Mouse (Mus musculus) activated CD4-positive, CD25-positive, alpha-beta regulatory T cell, adult 4 months (primary cell): ENCODE data around the gene Chd3. TPM values are rescaled to one million over a fixed set of nuclear protein-coding genes. Genes with fewer than 3 reads are reported as not detected.

Experiments
- ATAC-seq: one replicate; pipeline ENCODE4 v1.8.0; 2017
- polyA plus RNA-seq, 2 experiments: library from polyadenylated mRNA; unstranded; fragments of 100-300 nt; shearing (Covaris generic); gene quantifications; one replicate each; pipeline ENCODE4 v1.2.1; 2017

Gene Chd3
- polyA plus RNA-seq, 2 experiments from 2014 or later, result 58.7 to 62.7 TPM

GRCm38 (mm10) chr11:69364376-69364775 lies 4.8 kb downstream of the Chd3 start:
- no peak for ATAC-seq

GRCm38 (mm10) chr11:69362479-69362878 lies 6.7 kb downstream of the Chd3 start:
- no peak for ATAC-seq

- no peak for ATAC-seq
These were observed 7.2 kb downstream of the Chd3 start for GRCm38 (mm10) chr11:69362021-69362420.

GRCm38 (mm10) chr11:69357690-69358089 lies 11.5 kb downstream of the Chd3 start:
- ATAC-seq, result no peak

- ATAC-seq, result no peak
These were observed 12.7 kb downstream of the Chd3 start for GRCm38 (mm10) chr11:69356544-69356943.

- ATAC-seq, result no peak
These were observed 22.8 kb downstream of the Chd3 start for GRCm38 (mm10) chr11:69346441-69346840.

GRCm38 (mm10) chr11:69340161-69341131 lies 28.8 kb downstream of the Chd3 start, which contains the start of gene Rnf227:
Rnf227 (plus strand) TSS chr11:69340461.
- ATAC-seq, result peak; percentile 80

GRCm38 (mm10) chr11:69334796-69335195 lies 34.4 kb downstream of the Chd3 start:
- ATAC-seq, result no peak

GRCm38 (mm10) chr11:69333922-69334321 lies 35.3 kb downstream of the Chd3 start:
- no peak for ATAC-seq

GRCm38 (mm10) chr11:69332713-69333253 lies 36.4 kb downstream of the Chd3 start:
- ATAC-seq, result no peak

- ATAC-seq, result peak; percentile 75
These were observed 37.2 kb downstream of the Chd3 start for GRCm38 (mm10) chr11:69331929-69332405.

- ATAC-seq, result no peak
These were observed 38.1 kb downstream of the Chd3 start for GRCm38 (mm10) chr11:69331152-69331551.

- no peak for ATAC-seq
These were observed 40.7 kb downstream of the Chd3 start for GRCm38 (mm10) chr11:69328517-69328916.

GRCm38 (mm10) chr11:69327648-69328047 lies 41.6 kb downstream of the Chd3 start:
- no peak for ATAC-seq

GRCm38 (mm10) chr11:69327157-69327442 lies 42.1 kb downstream of the Chd3 start:
- ATAC-seq, result no peak

- ATAC-seq, result no peak
These were observed 42.6 kb downstream of the Chd3 start for GRCm38 (mm10) chr11:69326408-69327156.

GRCm38 (mm10) chr11:69325628-69326407 lies 43.4 kb downstream of the Chd3 start, which contains the start of gene Kcnab3:
Kcnab3 (plus strand) TSS chr11:69326258.
- peak; percentile 59 for ATAC-seq

GRCm38 (mm10) chr11:69324749-69325148 lies 44.5 kb downstream of the Chd3 start:
- ATAC-seq, result no peak

- peak; percentile 84 for ATAC-seq
These were observed 45.5 kb downstream of the Chd3 start, which contains the start of the genes Cntrob and Trappc1 for GRCm38 (mm10) chr11:69323667-69324111. Cntrob (minus strand) TSS chr11:69323775. Trappc1 (plus strand) TSS chr11:69323980.

GRCm38 (mm10) chr11:69322693-69323471 lies 46.3 kb downstream of the Chd3 start:
- ATAC-seq, result no peak

GRCm38 (mm10) chr11:69322010-69322409 lies 47.2 kb downstream of the Chd3 start:
- no peak for ATAC-seq
